ENCODE assay signal across 30 mouse cellular contexts in the genomic region with DNA sequence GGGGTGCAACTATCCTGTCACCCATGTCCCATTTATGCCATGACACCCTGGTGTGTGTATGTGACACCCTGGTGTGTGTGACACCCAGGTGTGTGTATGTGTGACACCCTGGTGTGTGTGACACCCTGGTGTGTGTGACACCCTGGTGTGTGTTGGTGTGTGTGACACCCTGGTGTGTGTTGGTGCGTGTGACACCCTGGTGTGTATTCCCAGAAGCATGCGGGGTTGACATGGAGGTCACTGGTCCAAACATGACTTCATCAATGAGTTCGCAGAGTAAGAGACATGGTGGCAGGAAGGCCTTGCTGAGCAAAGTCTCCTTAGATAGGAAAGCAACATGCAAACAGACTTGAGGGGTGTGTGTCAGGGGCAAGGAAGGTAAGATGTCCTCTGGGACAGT.
"Had no signal": no experiment of that assay in that cellular context is flagged by ENCODE, and none has a peak within 500 bp of the region (broad histone marks: within the 10 kb centered on the region; RNA-seq: fewer than 3 reads in every experiment).

No protein-coding gene starts in this region.

- H3K4me3 ChIP-seq: limb, embryonic 10.5 days; limb, embryonic 12.5 days; limb, embryonic 13.5 days; limb, embryonic 15.5 days; liver, embryonic 12.5 days; liver, embryonic 13.5 days; liver, embryonic 15.5 days; lung, embryonic 15.5 days; megakaryocyte, embryonic 14.5 days; midbrain, embryonic 10.5 days; midbrain, embryonic 12.5 days; midbrain, embryonic 13.5 days; myocyte; neural tube, embryonic 12.5 days had no signal

- H3K4me2 ChIP-seq: limb, embryonic 12.5 days; limb, embryonic 13.5 days; limb, embryonic 15.5 days; liver, embryonic 11.5 days; liver, embryonic 12.5 days; liver, embryonic 13.5 days; liver, embryonic 15.5 days; lung, embryonic 14.5 days; lung, embryonic 15.5 days; midbrain, embryonic 12.5 days; midbrain, embryonic 13.5 days; neural tube, embryonic 12.5 days had no signal

- ATAC-seq: liver, embryonic 12.5 days; liver, postnatal 0 days; lung, postnatal 0 days; midbrain, embryonic 13.5 days; midbrain, embryonic 16.5 days had no signal

- H3K27ac ChIP-seq: limb, embryonic 10.5 days; limb, embryonic 12.5 days; limb, embryonic 13.5 days; limb, embryonic 15.5 days; liver, embryonic 12.5 days; liver, embryonic 13.5 days; liver, embryonic 14.5 days; liver, embryonic 15.5 days; lung, embryonic 15.5 days; macrophage; midbrain, embryonic 10.5 days; midbrain, embryonic 12.5 days; midbrain, embryonic 13.5 days; neural tube, embryonic 12.5 days had no signal

- H3K9ac ChIP-seq: limb, embryonic 12.5 days; limb, embryonic 13.5 days; limb, embryonic 15.5 days; liver, embryonic 12.5 days; liver, embryonic 13.5 days; liver, embryonic 14.5 days; liver, embryonic 15.5 days; liver, postnatal 0 days; lung, embryonic 14.5 days; lung, embryonic 15.5 days; midbrain, embryonic 12.5 days; midbrain, embryonic 13.5 days; neural tube, embryonic 12.5 days had no signal

- H3K4me1 ChIP-seq: limb, embryonic 12.5 days; limb, embryonic 13.5 days; liver, embryonic 15.5 days; lung, embryonic 15.5 days; neural tube, embryonic 12.5 days had no signal

- H3K27me3 ChIP-seq: limb, embryonic 12.5 days; limb, embryonic 13.5 days; limb, embryonic 15.5 days; liver, embryonic 13.5 days; lung, embryonic 15.5 days; midbrain, embryonic 13.5 days; neural tube, embryonic 12.5 days had no signal

- DNase-seq: left cerebral cortex, postnatal 4 days; liver; liver, embryonic 13.5 days; liver, postnatal 0 days; lung, adult 18-20 months; lung, adult 2 months; lung, embryonic 14.5 days; lung, postnatal 10 days; lung, postnatal 14 days; lung, postnatal 36 days; lung, postnatal 4 days; midbrain, embryonic 14.5 days had no signal

- H3K36me3 ChIP-seq: limb, embryonic 13.5 days; limb, embryonic 15.5 days; liver, embryonic 12.5 days; liver, embryonic 13.5 days; liver, embryonic 15.5 days; lung, embryonic 15.5 days; midbrain, embryonic 10.5 days; midbrain, embryonic 12.5 days; midbrain, embryonic 13.5 days; neural tube, embryonic 12.5 days had no signal

- H3K9me3 ChIP-seq: limb, embryonic 10.5 days; limb, embryonic 12.5 days; limb, embryonic 13.5 days; limb, embryonic 15.5 days; liver, embryonic 12.5 days; liver, embryonic 13.5 days; liver, embryonic 15.5 days; lung, embryonic 15.5 days; megakaryocyte, embryonic 14.5 days; midbrain, embryonic 10.5 days; midbrain, embryonic 12.5 days; midbrain, embryonic 13.5 days; neural tube, embryonic 12.5 days had no signal
